Mouse (Mus musculus) myocyte (in vitro differentiated cells): ENCODE measurements around the gene Cdsn.

Experiments
- E2F4 ChIP-seq: IDR thresholded peaks from one replicate; pipeline ENCODE4 v1.6.1; 2011; ENCODE audit warnings: mild to moderate bottlenecking, control low read depth, moderate library complexity; ENCODE audit not compliant: insufficient read depth
- MYOD1 ChIP-seq, 3 experiments: IDR thresholded peaks; one replicate each; pipeline ENCODE4 v1.6.1; 2011; ENCODE audit warnings: control low read depth in 2 of 3, low read depth in 2 of 3, mild to moderate bottlenecking in 2 of 3, moderate library complexity in 1 of 3; ENCODE audit not compliant: insufficient read length in 2 of 3, control insufficient read depth in 1 of 3
- MYOG ChIP-seq, 3 experiments: IDR thresholded peaks; one replicate each; pipeline ENCODE4 v1.6.1; 2011; ENCODE audit warnings: control low read depth in 2 of 3, low read depth in 2 of 3, mild to moderate bottlenecking in 2 of 3; ENCODE audit not compliant: insufficient read length in 2 of 3, control insufficient read depth in 1 of 3, insufficient read depth in 1 of 3
- POLR2A ChIP-seq: IDR thresholded peaks from one replicate; pipeline ENCODE4 v1.6.1; 2011; ENCODE audit warnings: low read depth, mild to moderate bottlenecking, control low read depth, moderate library complexity; ENCODE audit not compliant: insufficient read length
- POLR2AphosphoS2 ChIP-seq: IDR thresholded peaks from one replicate; pipeline ENCODE4 v1.6.1; 2011; ENCODE audit warnings: low read depth, control low read depth; ENCODE audit not compliant: insufficient read length
- SRF ChIP-seq: IDR thresholded peaks from one replicate; pipeline ENCODE4 v1.6.1; 2011; ENCODE audit warnings: low read depth; ENCODE audit not compliant: control insufficient read depth, insufficient read length
- TCF3 ChIP-seq: IDR thresholded peaks from one replicate; pipeline ENCODE4 v1.6.1; 2011; ENCODE audit warnings: low read depth, control low read depth; ENCODE audit not compliant: insufficient read length
- USF1 ChIP-seq: IDR thresholded peaks from one replicate; pipeline ENCODE4 v1.6.1; 2011; ENCODE audit warnings: low read depth, mild to moderate bottlenecking, control low read depth, moderate library complexity

DNA sequence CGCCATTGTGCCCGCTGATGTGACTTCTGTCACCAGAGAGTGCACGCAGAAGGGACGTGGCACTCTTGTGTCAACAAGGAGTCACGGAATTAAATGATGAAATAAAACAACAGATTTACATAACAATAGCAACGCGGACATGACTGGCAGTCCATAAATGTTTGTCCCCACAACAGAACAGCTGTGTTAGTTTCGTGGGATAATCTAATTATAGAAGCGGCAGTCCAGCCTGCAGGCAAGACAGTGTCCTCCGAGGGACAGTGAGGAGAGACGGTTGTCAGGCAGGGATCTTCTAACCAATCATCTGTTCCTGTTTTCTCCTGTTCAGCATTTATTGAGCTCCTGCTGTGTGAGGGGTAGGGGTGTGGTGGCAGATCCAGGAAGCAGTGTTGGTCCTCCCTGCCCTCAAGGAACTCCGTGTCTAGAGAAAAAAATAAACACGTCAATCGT, 8.5 kb upstream of the Cdsn start:
- TF ChIP-seq POLR2A (peak; percentile 14), MYOG (IDR thresholded peaks at IDR 0.05; ENCODE audit: control insufficient read depth in 1 of 3, insufficient read depth in 1 of 3, insufficient read length in 2 of 3, low read depth in 2 of 3) (peak in 2 of 3 experiments; percentile 48 to 77), TCF3 (no peak), USF1 (no peak), E2F4 (no peak), SRF (no peak), POLR2AphosphoS2 (no peak), MYOD1 (IDR thresholded peaks at IDR 0.05; ENCODE audit: control insufficient read depth in 1 of 3, insufficient read length in 2 of 3, low read depth in 2 of 3) (peak in 1 of 3 experiments; percentile 82)
